Mouse (Mus musculus) liver, adult 2 months (tissue): ENCODE measurements around the gene Fgr.
A peak's percentile ranks its signal among the peaks of the same experiment; 100 is the strongest.

Experiments
- CTCF ChIP-seq: fragments of 200-500 bp; IDR thresholded peaks from 2 replicates; pipeline ENCODE4 v1.5.1; 2011; ENCODE audit warnings: low read depth, low read length, control low read depth
- POLR2A ChIP-seq: fragments of 200-500 bp; IDR thresholded peaks from 2 replicates; pipeline ENCODE4 v1.6.1; 2011; ENCODE audit warnings: low read length, control low read depth; ENCODE audit not compliant: insufficient read depth; ENCODE audit errors: extremely low read depth

- TF ChIP-seq POLR2A (0 out of 2 replicates have a peak, but pooled peaks have one; percentile 24), CTCF (no peak)
These were observed 1.0 kb downstream of the Fgr start for GRCm38 (mm10) chr4:132974904-132975303.
